Comparison of ENCODE assay signal across 25 mouse cellular contexts in the genomic region with DNA sequence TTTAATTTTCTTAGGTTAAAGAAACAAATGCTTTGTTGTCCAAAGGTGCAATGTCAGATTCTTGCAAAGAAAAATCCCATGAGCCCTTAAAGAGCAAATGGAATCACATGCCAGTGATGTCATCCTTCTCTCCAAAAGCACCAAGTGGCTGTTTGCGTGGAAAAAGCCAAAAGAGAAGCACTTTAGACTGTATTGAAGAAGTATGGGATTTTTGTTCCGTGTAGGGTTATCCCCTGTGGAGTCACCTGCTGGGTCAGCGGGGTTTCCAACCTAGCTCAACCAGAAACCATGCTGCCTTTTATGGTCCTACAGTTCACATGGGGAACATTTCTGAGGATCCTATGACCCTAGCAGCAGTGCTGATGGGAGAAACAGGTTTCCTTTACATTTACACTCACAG.
"Had no signal": no experiment of that assay in that cellular context is flagged by ENCODE, and none has a peak within 500 bp of the region (broad histone marks: within the 10 kb centered on the region; RNA-seq: fewer than 3 reads in every experiment).

No protein-coding gene starts in this region.

- H3K27ac ChIP-seq: gastrocnemius, adult 2 months; heart, embryonic 10.5 days; hindbrain, embryonic 10.5 days; hindbrain, embryonic 12.5 days; hindbrain, embryonic 14.5 days; intestine, embryonic 15.5 days; layer of hippocampus, adult 2 months; left cerebral cortex, adult 2 months; limb, embryonic 15.5 days; liver, embryonic 12.5 days; liver, embryonic 14.5 days had no signal

- H3K9ac ChIP-seq: heart, embryonic 12.5 days; hindbrain, embryonic 12.5 days; hindbrain, embryonic 14.5 days; intestine, embryonic 15.5 days; limb, embryonic 15.5 days; liver, embryonic 12.5 days; liver, embryonic 14.5 days had no signal

- H3K36me3 ChIP-seq: heart, embryonic 10.5 days; heart, embryonic 12.5 days; hindbrain, embryonic 10.5 days; hindbrain, embryonic 12.5 days; intestine, embryonic 15.5 days; limb, embryonic 15.5 days; liver, embryonic 12.5 days had no signal

- H3K4me3 ChIP-seq: gastrocnemius, adult 2 months; heart, embryonic 10.5 days; heart, embryonic 12.5 days; hindbrain, embryonic 10.5 days; hindbrain, embryonic 12.5 days; intestine, embryonic 15.5 days; layer of hippocampus, adult 2 months; left cerebral cortex, adult 2 months; limb, embryonic 15.5 days; liver, embryonic 12.5 days had no signal

- H3K4me2 ChIP-seq: heart, embryonic 12.5 days; hindbrain, embryonic 12.5 days; hindbrain, embryonic 14.5 days; intestine, embryonic 15.5 days; limb, embryonic 15.5 days; liver, embryonic 12.5 days had no signal

- ATAC-seq: hindbrain, embryonic 16.5 days; inflammation-experienced regulatory T-cells, adult 6 months; intestine, embryonic 15.5 days; intestine, postnatal 0 days; liver, embryonic 12.5 days had no signal

- H3K4me1 ChIP-seq: heart, embryonic 10.5 days; heart, embryonic 12.5 days; hindbrain, embryonic 10.5 days; hindbrain, embryonic 12.5 days; intestine, embryonic 15.5 days; limb, embryonic 15.5 days; liver, embryonic 12.5 days had no signal

- H3K27me3 ChIP-seq: heart, embryonic 12.5 days; hindbrain, embryonic 12.5 days; intestine, embryonic 15.5 days; limb, embryonic 15.5 days; liver, embryonic 12.5 days had no signal

- H3K9me3 ChIP-seq: heart, embryonic 10.5 days; heart, embryonic 12.5 days; hindbrain, embryonic 10.5 days; hindbrain, embryonic 12.5 days; intestine, embryonic 15.5 days; limb, embryonic 15.5 days; liver, embryonic 12.5 days had no signal

- DNase-seq: gastrocnemius, adult 2 months; gastrocnemius, postnatal 10 days; gastrocnemius, postnatal 25 days; heart, adult 18-20 months; heart, postnatal 10 days; heart, postnatal 4 days; kidney, adult 18-20 months; kidney, adult 8-10 months; kidney, postnatal 10 days; kidney, postnatal 25 days; kidney, postnatal 4 days had no signal
